Mouse (Mus musculus) hindbrain, postnatal 0 days (tissue): Measurements from ENCODE around the gene Stom. TPM values are rescaled to one million over a fixed set of nuclear protein-coding genes. Genes with fewer than 3 reads are reported as not detected.

ENCODE experiments used
- ATAC-seq: fragments of 200-750 bp; cut with Nextera tagmentation; 2 replicates; pipeline ENCODE4 v1.8.0; 2017; ENCODE audit warnings: mild to moderate bottlenecking, moderate TSS enrichment, moderate library complexity
- DNase-seq: peaks from one replicate; pipeline ENCODE4 v3.0.0-alpha.2; 2015; ENCODE audit warnings: low spot score
- H3K27ac ChIP-seq: fragments of 300-500 bp; sonication (generic); 2 replicates; pipeline ENCODE4 v1.5.1; 2014; ENCODE audit warnings: mild to moderate bottlenecking
- H3K27me3 ChIP-seq: fragments of 300-500 bp; sonication (generic); 2 replicates; pipeline ENCODE4 v1.6.1; 2014; ENCODE audit warnings: low read length, mixed read lengths; ENCODE audit not compliant: insufficient read depth
- H3K36me3 ChIP-seq: fragments of 300-500 bp; sonication (generic); 2 replicates; pipeline ENCODE4 v1.6.1; 2014; ENCODE audit warnings: low read length, mixed read lengths; ENCODE audit not compliant: insufficient read depth
- H3K4me1 ChIP-seq: fragments of 300-500 bp; sonication (generic); 2 replicates; pipeline ENCODE4 v1.6.1; 2014; ENCODE audit warnings: antibody characterized with exemption, low read length, mixed read lengths; ENCODE audit not compliant: insufficient read depth
- H3K4me2 ChIP-seq: fragments of 300-500 bp; sonication (generic); 2 replicates; pipeline ENCODE4 v1.6.1; 2014; ENCODE audit warnings: low read depth, mild to moderate bottlenecking, low read length, moderate library complexity, mixed read lengths
- H3K4me3 ChIP-seq: fragments of 300-500 bp; sonication (generic); 2 replicates; pipeline ENCODE4 v1.5.1; 2014; ENCODE audit warnings: low read length
- H3K9ac ChIP-seq: fragments of 300-500 bp; sonication (generic); replicated peaks from 2 replicates; pipeline ENCODE4 v1.6.1; 2014; ENCODE audit warnings: mild to moderate bottlenecking, low read length, moderate library complexity, mixed read lengths
- H3K9me3 ChIP-seq: fragments of 300-500 bp; sonication (generic); 2 replicates; pipeline ENCODE4 v1.6.1; 2016; ENCODE audit warnings: low read length, mixed read lengths
- CTCF ChIP-seq: IDR thresholded peaks from 2 replicates; pipeline ENCODE4 v1.5.1; 2016; ENCODE audit warnings: antibody characterized with exemption, control low read depth, low read depth
- WGBS: fragments of 180-500 bp; shearing (Covaris S2); extraction: QIAGEN DNeasy Blood & Tissue Kit; methylation state at CpG from one replicate; pipeline ENCODE4 v1.1.7; 2014; 5-methylcytosine and 5-hydroxymethylcytosine counted together
- polyA plus RNA-seq: library from polyadenylated mRNA; unstranded; fragments of >200 nt; fragmentation: Nextera tagmentation; extraction: Ambion mirVana; gene quantifications from 2 replicates; pipeline ENCODE4 v1.2.1, GENCODE M21; 2015
- total RNA-seq: library from RNA; depleted of rRNA; stranded (reverse); fragments of >200 nt; gene quantifications from 2 replicates; pipeline ENCODE4 v1.2.3, GENCODE M21; 2014

Gene Stom
- total and polyA plus RNA-seq, 2 experiments from 2014 or later, result 30.8 to 35.5 TPM

GRCm38 (mm10) chr2:35302049-35302885 is 34.5 kb downstream of the Stom start:
- WGBS, result 72% methylated on average over 13 of the region's 13 CpGs
- no peaks in the 10 kb centered on the region for H3K36me3 ChIP-seq

GRCm38 (mm10) chr2:35299437-35299836 is 37.3 kb downstream of the Stom start:
- Histone ChIP-seq H3K36me3 (no peaks in the 10 kb centered on the region), H3K27me3 (no peaks in the 10 kb centered on the region), H3K4me2 (no peak overlapping the region), H3K9me3 (no peaks in the 10 kb centered on the region), H3K9ac (no peak overlapping the region), H3K27ac (no peak overlapping the region), H3K4me3 (no peak overlapping the region), H3K4me1 (no peaks in the 10 kb centered on the region; the same call in 1 of the 2 replicates)
- 95% methylated on average over 2 of the region's 2 CpGs for WGBS
- DNase-seq (no peak), ATAC-seq (no peak)
- no peak for TF ChIP-seq CTCF

More at GRCm38 (mm10) chr2:35302049-35302885, 34.5 kb downstream of the Stom start:
- Histone ChIP-seq H3K9me3 (no peaks in the 10 kb centered on the region), H3K9ac (no peak overlapping the region), H3K4me2 (no peak overlapping the region), H3K27ac (no peak overlapping the region), H3K4me3 (no peak overlapping the region), H3K4me1 (no peaks in the 10 kb centered on the region; the same call in 1 of the 2 replicates), H3K27me3 (no peaks in the 10 kb centered on the region)
- DNase-seq, result no peak
- no peak for TF ChIP-seq CTCF
- no peak for ATAC-seq

GRCm38 (mm10) chr2:35297703-35298332 is 39.0 kb downstream of the Stom start:
- ATAC-seq, result peak; percentile 70
- peak; percentile 100 for TF ChIP-seq CTCF

DNA sequence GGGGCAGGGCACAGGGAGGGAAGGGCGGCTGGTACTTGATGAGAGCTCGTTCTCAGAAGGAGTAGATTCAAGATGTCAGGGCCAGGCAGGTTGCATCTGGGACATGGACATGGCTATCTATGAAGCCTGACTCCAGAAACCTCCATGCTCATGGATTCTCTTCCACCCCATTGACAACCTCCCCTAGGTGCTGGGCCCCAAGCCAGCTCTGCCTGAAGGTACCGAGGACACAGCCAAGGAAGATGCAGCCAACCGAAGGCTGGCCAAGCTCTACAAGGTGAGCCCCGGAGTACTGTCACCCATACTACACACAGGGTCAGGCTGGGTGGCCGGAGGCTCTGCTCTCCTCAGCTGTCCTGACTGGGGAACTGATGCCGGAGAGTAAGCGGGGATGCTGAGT is 43.5 kb downstream of the Stom start:
- no peaks in the 10 kb centered on the region for H3K9me3 ChIP-seq
- ATAC-seq, result no peak
- no peaks in the 10 kb centered on the region for H3K36me3 ChIP-seq
- H3K9ac ChIP-seq, result no peak overlapping the region
- no peaks in the 10 kb centered on the region; the same call in 1 of the 2 replicates for H3K4me1 ChIP-seq
- H3K27ac ChIP-seq, result no peak overlapping the region
- H3K27me3 ChIP-seq, result no peaks in the 10 kb centered on the region
- 87% methylated on average over 8 of the region's 8 CpGs for WGBS
- no peak for TF ChIP-seq CTCF
- H3K4me2 ChIP-seq, result no peak overlapping the region
- no peak for DNase-seq
- H3K4me3 ChIP-seq, result no peak overlapping the region

More at GRCm38 (mm10) chr2:35297703-35298332, 39.0 kb downstream of the Stom start:
- no peaks in the 10 kb centered on the region; the same call in 1 of the 2 replicates for H3K4me1 ChIP-seq
- no peaks in the 10 kb centered on the region for H3K9me3 ChIP-seq
- 31% methylated on average over 15 of the region's 15 CpGs for WGBS
- no peak overlapping the region for H3K4me2 ChIP-seq
- no peak overlapping the region for H3K9ac ChIP-seq
- H3K27me3 ChIP-seq, result no peaks in the 10 kb centered on the region
- H3K4me3 ChIP-seq, result no peak overlapping the region
- no peaks in the 10 kb centered on the region for H3K36me3 ChIP-seq
- H3K27ac ChIP-seq, result no peak overlapping the region
- peak; percentile 91 for DNase-seq

DNA sequence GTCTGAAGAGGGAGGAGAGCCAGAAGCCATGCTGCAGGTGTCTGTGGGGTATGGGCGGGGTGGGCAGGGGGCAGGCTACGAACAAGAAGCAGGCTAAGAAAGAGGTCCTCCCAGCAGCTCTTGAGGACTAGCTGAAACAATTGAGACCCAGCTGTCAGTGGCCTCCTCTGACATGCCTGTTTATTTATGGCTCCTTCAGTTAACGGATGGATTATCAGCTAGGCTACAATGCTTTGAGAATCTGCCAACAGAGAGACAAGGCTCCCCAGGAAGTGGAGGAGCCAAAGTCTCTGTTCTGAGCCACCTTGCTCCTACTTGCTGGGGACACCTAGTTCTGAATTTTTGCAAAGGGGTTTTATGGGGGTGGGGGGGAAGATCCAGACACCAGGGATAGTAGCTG is 44.1 kb downstream of the Stom start:
- TF ChIP-seq CTCF, result no peak
- Histone ChIP-seq H3K4me1 (no peaks in the 10 kb centered on the region), H3K9ac (no peak overlapping the region), H3K4me3 (no peak overlapping the region), H3K27me3 (no peaks in the 10 kb centered on the region), H3K36me3 (no peaks in the 10 kb centered on the region), H3K27ac (no peak overlapping the region), H3K4me2 (no peak overlapping the region), H3K9me3 (no peaks in the 10 kb centered on the region)
- ATAC-seq (no peak), DNase-seq (no peak)
- WGBS, result 59% methylated on average over 3 of the region's 3 CpGs

GRCm38 (mm10) chr2:35291856-35292255 is 44.9 kb downstream of the Stom start:
- DNase-seq, result peak; percentile 72
- no peak overlapping the region for H3K4me2 ChIP-seq
- H3K9me3 ChIP-seq, result no peaks in the 10 kb centered on the region
- no peaks in the 10 kb centered on the region for H3K4me1 ChIP-seq
- TF ChIP-seq CTCF, result peak; percentile 83
- no peak overlapping the region for H3K27ac ChIP-seq
- no peak overlapping the region for H3K9ac ChIP-seq
- ATAC-seq, result 0 out of 2 replicates have a peak, but pooled peaks have one; percentile 9
- no peak overlapping the region for H3K4me3 ChIP-seq
- no peaks in the 10 kb centered on the region for H3K36me3 ChIP-seq
- H3K27me3 ChIP-seq, result no peaks in the 10 kb centered on the region
- WGBS, result 18% methylated on average over 3 of the region's 3 CpGs
